Mouse (Mus musculus) skeletal muscle tissue, adult 2 months (tissue): ENCODE measurements around the gene Gm8108.
A peak's percentile ranks its signal among the peaks of the same experiment; 100 is the strongest.
"Not testable (repeated sequence)": the region's sequence is repeated elsewhere in the genome, so short reads cannot be mapped to it uniquely, and the experiment has no call there.

ENCODE experiments used
- DNase-seq: peaks from one replicate; pipeline ENCODE4 v3.0.0-alpha.2; 2012; ENCODE audit warnings: low read depth, low spot score

Gene Gm8108

DNA sequence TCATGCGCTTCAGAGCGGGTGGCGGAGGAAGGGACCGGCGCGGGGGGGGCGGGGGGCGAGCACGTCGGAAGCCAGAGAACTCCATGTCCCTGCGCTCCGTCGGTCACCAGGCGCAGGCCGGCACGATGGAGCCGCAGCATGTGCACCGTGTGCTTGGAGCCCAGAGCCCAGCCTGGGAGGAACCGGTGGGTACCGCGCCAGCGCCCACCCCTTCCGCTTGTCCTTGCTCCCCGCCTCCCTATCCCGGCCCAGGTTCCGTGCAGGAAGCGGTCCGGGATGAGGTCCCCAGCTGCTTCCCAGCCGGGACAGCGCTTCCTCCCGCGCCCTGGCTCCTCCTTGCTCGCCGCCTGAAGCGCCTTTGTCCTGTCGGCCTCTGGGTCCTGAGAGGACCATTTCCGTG, at the start of gene Gm8108:
TSS of gene Gm8108 (plus strand) at position 101 of the 400 bp plus-strand sequence.
- peak; percentile 5 for DNase-seq

DNA sequence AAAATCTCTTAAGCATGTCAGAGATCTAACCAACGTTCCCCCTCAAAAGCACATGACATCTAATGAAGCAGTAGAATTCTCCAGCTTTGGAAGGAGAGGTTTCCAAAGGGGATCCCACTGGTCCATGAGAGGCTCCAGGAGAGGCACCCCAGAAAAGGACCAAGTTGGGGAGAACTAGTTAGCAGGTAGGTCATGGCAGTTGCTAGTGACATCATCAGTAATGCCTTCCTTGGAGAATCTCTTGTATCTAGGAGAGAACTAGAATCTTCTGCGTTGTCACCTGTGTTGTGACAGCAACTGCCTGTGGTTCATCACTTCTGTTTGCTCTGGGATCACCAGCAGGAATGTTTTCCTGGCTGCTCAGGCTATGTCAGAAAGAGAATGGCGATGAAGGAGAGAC, 26.5 kb upstream of the Gm8108 start, which contains the start of gene Gm3115:
TSS of gene Gm3115 (plus strand) at position 301 of the 400 bp plus-strand sequence.
- not testable (repeated sequence) for DNase-seq

DNA sequence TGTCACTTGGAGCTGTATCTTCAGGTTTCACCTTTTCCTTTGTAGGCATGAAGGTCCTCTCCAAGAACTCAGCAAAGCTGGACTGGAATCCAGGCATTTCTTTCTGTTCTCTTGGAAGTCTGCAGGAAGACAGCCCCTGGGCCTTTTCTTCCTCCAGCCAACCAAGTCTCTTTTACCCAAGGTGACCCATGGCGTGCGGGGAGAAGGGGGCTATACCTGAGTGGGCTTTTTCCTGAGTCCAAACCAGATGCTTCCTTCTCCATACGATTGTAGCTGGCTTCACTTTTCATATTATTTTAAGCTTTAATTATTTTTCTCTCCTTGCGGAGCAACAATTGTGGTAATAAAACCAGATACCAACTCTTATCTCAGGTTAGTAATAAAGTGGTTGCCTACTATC, 31.3 kb downstream of the Gm8108 start:
- not testable (repeated sequence) for DNase-seq

DNA sequence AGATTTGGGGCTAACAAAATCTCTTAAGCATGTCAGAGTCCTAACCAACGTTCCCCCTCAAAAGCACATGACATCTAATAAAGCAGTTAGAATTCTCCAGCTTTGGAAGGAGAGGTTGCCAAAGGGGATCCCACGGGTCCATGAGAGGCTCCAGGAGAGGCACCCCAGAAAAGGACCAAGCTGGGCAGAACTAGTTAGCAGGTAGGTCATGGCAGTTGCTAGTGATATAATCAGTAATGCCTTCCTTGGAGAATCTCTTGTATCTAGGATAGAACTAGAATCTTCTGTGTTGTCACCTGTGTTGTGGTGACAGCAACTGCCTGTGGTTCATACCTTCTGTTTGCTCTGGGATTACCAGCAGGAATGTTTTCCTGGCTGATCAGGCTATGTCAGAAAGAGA, 54.4 kb downstream of the Gm8108 start, which contains the start of gene Gm3127:
TSS of gene Gm3127 (plus strand) at position 301 of the 400 bp plus-strand sequence.
- not testable (repeated sequence) for DNase-seq

DNA sequence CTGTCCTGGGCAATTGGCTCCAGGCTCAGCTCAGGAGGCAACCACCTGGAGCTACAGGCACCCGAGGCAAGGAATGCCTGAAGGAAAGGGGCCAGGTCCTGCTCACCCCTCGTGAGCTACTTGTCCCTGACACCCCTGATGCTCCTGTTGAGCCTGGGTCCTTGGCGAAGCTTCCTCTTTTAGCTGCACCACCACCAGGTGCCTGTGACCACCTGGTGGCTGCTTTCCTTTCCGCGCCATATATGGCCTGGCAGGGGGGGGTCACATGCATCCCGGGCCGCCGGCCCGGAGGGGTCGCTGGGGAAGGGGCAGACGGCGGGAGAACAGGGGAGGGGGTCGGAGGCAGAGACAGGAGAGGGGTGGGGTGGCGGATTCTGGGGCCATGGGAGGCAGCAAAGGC, 71.7 kb downstream of the Gm8108 start:
- not testable (repeated sequence) for DNase-seq
